Mouse (Mus musculus) c-Kit-positive CD71-negative TER-119-negative erythroid progenitor cells, embryonic 14.5 days (primary cell): Measurements from ENCODE around the gene Plbd2.

Source experiments
- DNase-seq: peaks from one replicate; pipeline ENCODE4 v3.0.0-alpha.2; 2013; ENCODE audit warnings: low read depth

The Plbd2 gene

DNA sequence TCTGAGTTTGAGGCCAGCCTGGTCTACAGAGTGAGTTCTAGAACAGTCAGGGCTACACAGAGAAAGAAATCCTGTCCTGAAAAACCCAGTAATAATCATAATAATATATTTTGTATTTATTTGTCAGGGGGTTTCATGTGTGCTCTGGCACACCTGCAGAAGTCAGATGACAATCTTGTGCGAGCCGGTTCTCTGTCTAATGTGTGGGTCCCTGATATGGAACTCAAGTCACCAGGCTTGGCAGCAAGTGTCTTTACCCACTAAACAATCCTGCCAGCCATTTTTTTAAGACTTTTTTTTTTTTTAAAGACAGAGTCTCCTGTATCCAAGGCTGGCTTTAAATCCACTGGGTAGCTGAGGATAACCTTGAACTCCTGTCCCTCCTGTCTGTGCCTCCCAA, 30.1 kb downstream of the Plbd2 start:
- no peak for DNase-seq

DNA sequence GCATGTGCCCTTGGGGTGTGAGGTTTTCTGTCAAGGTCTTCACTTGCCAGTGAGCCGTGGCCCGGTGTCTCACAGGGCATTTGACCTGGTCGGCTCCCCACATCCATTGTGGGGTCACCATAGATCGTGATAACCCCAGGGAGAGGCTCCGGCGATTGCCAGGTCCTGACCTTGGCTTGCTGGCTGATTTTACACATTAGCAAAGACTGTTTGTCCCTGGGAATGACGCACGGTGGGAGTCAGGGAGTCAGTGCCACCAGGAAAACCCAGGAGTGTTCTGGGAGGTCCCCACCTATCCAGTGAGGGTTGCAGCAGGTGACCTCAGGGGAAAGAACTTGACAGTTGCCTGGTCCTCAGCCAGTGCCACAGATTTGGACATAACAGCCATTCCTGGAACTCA, 30.7 kb downstream of the Plbd2 start, which contains the start of gene Sdsl:
Sdsl (minus strand) TSS at position 41 of the 400 bp plus-strand sequence.
- DNase-seq, result no peak

DNA sequence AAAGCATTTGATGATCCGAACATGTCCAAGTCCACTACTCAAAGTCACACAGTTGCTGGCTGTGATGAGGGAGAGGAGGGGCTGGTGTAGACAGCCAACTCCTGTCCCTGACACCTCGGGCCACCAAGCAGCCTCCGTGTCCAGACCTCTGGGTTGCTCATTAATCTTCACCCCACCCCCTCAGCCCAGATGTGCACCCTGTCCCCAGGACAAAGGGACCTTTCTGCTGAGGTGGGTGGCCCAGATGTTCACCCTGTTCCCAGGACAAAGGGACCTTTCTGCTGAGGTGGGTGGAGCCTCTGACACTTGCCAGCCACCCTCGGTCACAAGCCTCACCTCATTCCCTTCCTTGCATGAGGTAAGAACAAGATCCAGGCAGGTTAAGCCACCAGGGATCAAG, 31.9 kb downstream of the Plbd2 start:
- DNase-seq, result no peak

DNA sequence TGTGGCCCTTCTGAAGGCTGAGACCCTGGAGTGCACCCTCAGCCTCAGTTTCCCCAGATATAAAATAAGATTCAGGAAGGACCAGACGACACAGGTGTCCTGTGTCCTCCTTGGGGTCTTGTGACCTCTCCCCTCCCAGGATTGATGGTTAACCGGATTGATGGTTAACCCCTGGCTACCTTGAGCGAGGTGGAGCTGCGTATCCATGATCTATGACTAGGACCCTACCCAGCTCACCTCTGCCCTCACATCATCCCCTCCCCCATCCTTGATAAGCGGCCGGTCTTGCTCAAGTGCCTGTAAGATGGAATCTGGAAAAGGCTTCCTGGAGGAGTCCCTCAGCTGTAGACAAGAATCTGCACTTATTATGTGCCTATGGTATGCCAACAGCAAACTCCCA, 34.6 kb downstream of the Plbd2 start:
- no peak for DNase-seq

DNA sequence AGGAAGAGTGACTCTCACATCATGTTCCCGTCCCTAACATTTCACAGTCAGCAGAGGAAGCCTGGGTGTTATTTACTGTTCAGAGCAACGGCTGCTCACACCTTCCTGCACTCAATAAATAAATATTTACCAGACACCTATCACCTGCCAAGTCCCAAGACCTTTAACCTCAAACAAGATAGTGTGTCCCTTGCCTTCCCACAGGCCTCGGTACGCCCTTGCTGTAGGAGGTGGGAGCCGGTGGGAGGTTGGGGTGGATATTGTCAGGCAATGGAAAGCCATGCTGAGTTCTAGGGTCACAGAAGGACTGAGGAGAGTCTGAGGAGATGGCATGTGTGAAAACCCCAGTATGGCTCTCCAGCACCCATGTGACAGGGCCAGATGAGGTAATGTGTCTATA, 35.1 kb downstream of the Plbd2 start:
- no peak for DNase-seq

DNA sequence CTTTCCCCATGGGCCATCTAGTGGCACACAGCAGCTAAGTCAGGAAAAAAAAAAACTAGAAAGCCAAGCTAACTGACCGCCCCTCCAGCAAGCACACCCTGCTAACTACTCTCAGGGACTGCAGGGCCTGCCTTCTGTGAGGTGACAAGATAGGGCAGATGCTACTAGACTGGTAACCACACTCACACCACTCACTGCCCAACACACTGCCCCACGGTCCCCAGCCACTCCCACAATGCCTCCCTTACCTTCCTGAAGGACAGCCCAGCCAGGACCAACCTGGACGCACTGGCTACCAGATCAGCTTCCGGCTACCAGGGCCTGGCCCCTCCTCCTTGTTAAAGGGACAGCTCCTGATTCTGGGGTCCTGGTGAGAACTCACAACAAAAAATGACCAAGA, 36.4 kb downstream of the Plbd2 start:
- DNase-seq, result no peak

DNA sequence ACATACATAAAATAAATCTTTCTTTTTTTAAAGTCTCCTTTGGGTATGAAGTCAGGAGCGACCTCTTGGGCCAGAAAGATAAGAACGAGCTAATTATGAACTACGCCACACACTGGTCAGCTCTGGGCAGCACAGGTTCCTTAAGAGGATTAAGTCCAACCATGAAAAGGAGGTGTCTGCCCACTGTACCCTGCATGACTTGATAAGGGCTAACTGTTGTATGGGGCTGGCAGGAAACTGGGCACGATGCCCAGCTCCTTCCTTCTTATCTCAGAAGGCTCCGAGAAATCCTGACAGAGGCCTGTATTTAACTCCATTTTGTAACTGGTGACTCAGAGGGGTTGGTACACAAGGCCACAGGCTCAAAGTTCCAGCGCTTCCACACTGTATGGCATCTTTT, 37.6 kb downstream of the Plbd2 start:
- peak; percentile 16 for DNase-seq

DNA sequence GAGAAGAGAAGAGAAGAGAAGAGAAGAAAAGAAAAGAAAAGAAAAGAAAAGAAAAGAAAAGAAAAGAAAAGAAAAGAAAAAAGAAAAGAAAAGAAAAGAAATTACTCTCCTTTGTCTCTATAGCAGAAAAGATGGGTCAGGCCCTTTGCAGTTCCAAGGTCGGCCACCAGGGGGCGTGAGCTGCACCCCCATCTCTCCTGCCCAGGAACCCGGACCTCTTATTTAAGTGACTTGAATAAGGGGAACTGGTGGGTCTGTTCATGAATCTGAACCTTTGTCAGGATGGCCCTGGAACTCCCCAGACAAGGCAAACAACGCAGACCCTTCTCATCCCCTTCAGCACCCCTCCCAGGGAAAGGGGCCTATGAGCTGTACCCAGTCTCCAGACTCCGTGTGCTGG, 38.4 kb downstream of the Plbd2 start:
- DNase-seq, result peak; percentile 18

DNA sequence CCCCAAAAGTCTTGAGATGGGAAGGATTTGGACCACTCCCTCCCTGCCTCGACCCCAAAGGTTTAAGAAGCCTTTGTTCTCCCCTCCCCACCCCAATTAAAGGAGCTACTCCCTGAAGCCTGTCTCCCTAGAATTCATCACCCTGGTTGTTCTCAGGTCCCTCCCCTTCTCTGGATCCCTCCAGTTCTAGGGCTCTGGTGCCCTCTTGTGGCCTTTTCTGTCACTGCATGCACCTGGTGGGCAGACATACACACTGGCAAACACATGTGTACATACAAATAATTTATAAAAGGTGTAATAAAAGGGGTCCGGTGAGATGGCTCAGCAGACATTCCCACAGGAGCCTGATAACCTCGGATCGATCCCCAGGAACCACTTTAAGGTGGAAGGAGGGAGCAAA, 39.1 kb downstream of the Plbd2 start:
- no peak for DNase-seq

DNA sequence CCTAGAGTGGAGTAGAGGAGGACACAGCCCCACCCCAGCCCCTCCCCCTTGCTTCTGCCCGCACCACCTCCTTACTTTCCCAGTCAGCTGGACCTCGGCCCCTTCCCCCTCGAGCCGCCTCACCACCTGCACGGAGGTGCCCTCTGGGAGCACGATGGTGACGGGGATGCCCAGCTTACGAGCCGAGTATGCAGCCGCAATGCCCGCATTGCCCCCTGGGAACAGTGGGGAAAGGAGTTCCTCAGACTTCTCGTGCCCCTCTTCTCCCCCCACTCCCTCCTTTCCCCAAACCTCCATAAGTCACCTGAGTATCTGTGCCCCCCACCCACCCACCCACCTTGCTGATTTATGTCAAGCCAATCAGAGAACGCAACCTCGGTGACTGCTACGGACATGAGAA, 41.5 kb downstream of the Plbd2 start:
- no peak for DNase-seq

DNA sequence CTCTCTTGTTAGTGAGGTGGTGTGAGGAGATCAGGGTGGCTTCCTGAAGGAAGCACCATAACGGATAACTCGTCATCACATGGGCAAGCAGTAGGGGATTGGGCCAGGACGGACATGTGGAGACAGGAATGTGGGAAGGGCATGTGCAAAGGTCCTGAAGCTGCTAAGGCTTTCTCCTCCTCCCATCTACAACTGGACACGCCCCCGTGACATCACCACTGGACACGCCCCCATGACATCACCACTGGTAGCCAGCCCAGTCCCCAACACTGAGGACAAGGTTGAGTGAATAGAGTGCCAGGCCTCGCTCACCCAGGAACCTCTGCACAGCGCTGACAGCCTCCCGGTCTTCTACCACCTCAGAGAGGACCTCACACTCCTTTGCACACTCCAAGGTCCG, 44.3 kb downstream of the Plbd2 start:
- DNase-seq, result no peak

DNA sequence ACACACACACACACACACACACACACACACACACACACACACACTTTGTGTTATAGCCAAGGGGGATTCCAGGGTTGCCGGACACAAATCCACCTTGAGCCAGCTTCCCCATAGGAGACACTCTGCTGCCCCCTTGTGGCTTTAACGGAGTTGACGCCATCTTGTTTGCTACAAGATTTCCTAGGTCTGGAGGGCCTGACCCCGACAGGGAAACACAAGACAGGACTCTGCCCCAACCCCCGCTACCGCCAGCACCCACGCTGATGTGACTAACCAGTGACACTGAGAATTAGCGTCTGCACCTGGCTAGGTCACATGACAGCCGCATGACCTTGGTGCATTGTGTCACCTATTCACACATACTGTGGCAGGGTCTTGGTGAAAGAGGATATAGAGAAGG, 45.8 kb downstream of the Plbd2 start:
- peak; percentile 70 for DNase-seq

DNA sequence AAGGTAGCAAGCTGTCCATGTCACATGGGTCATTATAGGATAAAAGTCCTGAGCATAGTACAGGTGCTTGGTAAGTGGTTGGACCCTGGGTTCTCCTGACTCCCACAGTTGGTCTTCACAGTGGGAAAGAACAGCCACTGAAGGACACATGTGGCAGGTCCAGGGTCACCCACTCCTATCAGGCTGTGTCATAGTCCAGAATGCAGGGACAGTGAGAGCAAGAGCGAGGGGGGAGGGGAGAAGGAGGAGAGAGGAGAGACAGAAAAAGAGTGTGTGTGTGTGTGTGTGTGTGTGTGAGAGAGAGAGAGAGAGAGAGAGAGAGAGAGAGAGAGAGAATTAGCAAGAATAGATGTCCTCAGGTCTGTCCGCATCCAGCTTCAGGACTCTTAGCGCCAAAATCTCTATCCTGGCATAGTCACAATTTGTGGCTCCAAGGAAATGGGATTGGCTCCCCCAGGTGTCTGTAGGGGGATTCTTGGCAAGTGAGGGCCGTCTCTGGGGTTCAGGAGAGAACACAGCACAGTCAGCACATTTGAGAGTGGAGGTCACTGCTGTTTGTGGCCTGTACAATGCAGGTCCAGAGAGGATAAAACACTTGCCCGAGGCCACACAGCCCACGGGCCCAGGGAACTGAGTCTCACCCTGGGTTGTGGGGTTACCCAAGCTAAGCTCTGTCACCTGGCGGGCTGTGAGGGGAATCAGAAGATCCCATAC, 46.4 kb downstream of the Plbd2 start:
- no peak for DNase-seq

DNA sequence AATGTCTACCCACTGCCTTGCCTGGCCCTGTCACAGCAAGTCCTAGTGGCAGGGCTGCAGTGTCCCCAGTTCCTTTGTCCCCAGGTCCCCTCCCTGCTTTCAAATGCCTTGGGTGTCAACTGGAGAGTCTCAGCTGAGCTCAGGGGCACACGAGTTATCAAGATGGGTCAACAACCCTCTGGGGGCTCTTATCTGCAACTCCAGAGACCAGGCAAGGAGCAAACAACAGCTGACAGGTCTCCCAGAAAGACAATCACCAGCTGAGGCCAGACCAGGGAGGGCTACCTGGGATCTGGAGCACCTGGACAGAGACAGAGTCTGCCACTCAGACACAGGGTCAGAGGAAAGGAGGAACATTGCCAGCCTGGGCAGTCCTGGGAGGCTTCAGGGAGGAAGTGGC, 47.2 kb downstream of the Plbd2 start:
- no peak for DNase-seq

DNA sequence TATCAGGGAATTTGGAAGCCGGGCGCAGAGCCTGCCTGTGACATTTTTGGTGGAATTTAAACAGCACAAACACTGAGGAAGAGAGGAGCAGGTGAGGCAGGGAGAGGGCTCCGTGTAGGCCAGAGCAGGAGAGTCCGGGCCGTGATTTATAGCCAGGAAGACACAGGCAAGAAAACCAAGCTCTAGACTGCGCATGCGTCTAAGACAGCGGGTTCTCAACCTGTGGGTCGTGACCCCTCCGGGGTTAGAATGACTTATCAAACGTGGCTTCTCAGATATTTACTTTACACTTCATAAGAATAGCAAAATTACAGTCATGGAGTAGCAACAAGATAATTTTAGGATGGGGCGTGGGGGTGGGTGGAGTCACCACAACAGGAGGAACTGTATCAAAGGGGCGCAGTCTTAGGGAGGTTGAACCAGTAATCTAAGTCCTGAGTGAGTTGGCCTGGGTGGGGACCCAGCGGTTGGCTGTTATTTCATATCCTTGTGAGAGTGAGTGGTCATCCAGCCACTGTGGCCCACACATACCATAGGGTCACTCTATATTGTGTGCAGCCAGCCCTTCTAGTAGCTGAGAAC, 48.6 kb downstream of the Plbd2 start:
- DNase-seq, result no peak

DNA sequence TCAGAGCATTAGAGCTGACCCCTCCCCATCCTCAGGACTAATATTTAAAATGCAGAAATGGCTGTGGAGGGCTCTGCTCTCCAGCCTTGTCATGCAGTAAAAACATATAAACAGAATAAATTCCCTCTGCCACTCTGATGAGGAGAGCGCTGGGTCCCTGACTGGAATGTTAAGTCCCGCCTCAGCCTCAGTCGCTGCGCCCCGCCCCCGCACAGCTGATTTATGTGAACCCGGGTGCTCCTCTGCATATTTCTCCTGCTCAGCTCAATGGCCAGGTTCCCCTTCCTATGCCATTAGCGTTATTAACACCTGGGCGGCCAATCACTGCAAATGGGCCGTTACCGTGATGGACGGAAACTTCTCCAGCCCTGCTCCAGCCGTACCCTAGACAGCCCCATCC, 56.1 kb downstream of the Plbd2 start:
- DNase-seq, result no peak

DNA sequence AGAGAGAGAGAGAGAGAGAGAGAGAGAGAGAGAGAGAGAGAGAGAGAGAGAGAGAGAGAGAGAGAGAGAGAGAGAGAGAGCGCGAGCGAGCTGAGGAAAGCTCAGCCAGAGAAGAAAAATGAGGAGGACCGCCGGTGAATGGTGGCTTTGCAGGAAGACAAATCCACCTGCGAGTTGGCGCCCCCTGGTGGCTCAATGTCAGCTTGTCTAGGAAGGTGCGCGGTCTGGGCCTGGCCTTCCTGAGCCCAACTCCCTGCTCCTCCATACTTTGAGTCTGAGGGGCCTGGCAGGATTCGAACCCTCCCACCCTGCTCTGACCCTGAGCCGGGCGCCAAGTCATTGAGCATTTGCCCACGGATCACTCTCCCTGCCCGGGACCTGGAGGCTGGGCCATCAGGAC, 62.7 kb downstream of the Plbd2 start:
- peak; percentile 74 for DNase-seq

DNA sequence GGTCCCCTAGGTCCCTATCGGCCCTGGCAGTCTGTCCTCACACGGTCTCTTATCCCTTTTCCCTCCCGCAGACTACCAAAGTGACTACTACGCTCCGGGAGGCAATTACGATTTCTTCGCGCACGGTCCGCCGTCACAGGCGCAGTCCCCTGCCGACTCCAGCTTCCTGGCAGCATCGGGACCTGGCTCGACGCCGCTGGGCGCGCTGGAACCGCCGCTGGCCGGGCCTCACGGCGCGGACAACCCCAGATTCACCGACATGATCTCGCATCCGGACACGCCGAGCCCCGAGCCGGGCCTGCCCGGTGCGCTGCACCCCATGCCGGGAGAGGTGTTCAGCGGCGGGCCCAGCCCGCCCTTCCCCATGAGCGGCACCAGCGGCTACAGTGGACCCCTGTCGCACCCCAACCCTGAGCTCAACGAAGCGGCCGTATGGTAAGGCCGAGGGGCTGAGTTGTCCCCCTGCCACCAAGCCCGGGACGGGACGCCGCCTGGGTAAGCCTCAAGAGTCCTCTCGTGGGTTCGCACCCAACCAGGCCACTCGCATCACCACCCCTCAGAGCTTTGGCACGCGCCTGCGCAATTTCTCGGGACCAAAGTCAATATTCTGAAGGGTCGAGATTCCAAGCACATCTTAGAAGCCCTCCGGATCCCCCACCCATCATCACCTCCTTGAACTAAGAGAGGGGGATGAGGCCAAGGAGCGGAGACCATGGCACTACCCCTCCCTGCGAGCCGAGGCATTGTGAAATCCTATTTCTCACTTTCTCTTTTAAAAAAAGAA, 63.3 kb downstream of the Plbd2 start:
- DNase-seq, result no peak

DNA sequence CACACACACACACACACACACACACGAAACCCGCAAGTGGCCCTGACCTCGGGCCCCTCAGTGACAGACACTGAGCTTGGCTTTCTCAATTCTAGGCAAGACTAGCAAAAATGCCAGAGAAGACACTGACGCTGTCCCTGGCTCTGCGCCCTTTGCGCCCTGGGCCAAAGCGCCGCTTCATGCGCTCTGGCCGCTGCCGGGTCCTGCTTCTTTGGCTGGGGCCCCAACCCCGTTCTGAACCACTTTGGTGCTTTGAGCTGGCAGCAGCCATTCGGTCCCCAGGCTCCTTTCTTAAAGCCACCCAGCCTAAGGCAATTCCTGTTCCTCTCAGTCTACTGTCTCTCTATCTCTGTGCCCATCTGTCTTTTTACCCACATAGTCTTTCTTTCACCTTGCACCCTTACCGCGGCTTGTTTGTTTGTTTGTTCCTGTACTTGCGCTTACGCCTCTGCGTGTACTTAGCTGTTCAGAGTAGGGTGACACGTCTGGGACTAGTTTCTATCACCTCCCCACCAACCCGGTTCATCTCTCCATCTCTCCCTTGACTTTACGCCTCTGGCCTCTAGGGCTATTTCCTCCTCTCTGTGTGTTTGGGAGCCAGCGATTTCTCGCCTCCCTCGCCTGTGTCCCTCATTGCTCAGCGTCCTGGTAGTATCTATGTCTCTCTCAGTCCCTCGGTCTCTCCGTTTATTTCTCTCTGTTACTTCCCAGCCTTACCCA, 64.3 kb downstream of the Plbd2 start:
- DNase-seq, result no peak

DNA sequence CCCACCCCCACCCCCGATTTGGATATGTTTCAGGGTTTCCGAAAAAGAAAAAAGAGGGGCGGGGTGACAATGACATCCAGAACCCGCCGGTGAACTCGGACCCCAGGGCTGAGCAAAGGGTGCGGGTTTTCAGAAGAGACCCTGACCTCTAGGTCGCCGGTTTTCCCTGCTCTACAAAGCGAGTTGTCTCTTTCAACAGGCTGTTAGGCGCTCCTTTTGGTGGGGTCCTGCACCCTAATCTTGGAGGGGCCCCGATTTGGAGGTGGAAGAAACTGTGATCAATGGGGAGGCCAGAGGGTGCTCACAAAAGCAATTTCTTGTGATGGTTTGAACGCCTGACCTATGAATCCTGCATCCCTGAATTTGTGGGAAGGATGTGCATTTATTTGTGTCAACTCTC, 65.0 kb downstream of the Plbd2 start:
- no peak for DNase-seq

DNA sequence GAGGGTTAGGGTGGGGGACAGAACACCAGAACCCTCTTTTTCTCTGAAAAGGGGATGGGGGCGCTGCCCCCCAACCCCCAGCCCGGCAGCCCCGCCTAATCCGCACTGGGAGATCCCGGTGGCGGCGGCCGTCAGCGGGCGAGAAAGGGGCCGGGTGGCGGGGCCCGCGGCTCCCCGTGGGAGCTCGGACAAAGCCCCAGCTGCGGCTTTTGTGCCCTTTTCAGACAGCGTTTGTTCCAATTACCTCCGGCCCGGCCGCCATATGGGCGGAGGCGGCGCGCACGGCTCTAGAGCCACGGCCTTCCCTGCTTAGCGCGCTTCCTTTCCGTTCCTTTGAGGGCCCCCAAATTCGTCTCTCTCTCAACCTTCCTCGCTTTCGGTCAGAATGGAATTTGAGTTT, 65.4 kb downstream of the Plbd2 start:
- no peak for DNase-seq

DNA sequence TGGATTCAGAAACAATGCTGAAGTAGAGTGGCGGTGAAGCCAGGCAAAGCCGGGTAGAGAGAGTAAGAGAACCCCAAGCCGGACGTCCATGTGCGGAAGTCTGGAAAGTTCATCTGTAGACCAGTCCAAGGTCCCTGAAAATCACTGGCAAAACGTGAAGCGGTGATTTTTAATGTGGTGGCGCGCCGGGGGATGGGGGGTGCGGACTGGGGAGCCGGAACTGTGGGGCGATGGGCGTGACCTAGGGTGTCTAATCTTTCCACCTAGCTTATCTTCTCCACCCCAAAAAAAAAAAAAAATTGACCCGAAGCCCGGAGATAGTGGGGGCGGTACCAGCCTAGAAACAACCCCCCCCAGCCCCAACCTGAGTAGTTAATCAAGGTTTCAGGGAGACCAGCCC, 65.9 kb downstream of the Plbd2 start:
- DNase-seq, result no peak
